Mouse (Mus musculus): ENCODE measurements at regions not wholly inside any gene's neighbourhood (a gene's known extent, or its start where the extent isn't known, plus 50 kb on each side); places are given as distances from the start of the nearest gene placed in this dataset.

DNA sequence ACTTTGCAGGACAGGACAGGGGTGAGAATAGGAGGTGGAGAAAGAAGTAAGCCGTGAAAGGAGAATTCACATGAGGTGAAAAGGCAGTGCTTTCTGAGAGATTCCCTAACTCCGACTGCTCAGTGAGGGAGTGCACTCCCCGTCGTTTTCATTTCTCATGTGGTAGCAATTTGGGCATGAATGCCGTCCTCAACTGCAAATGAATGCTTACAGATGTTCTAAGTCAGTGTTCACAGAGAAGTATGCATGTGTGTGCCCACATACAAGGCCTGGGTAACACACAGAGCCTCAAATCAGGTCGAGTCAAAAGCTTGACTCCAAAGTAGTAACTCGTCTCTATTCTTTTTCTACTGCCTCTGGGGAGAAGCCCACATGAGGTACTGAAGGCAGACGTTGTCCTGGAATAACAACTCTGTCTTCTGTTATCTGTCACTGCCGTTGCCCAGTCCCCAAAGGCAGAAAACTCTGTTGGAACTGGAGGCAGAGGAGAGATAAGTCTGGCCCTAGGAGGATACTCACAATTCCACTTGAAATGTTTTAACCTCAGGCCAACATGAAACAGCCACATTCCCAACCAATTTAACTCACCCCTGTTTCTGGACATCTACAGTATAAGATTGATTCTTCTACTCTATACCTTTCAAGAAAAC, 318.0 kb downstream of the Gm11361 start:
- DNase-seq (ENCODE audit: low read depth, low spot score): no peak

DNA sequence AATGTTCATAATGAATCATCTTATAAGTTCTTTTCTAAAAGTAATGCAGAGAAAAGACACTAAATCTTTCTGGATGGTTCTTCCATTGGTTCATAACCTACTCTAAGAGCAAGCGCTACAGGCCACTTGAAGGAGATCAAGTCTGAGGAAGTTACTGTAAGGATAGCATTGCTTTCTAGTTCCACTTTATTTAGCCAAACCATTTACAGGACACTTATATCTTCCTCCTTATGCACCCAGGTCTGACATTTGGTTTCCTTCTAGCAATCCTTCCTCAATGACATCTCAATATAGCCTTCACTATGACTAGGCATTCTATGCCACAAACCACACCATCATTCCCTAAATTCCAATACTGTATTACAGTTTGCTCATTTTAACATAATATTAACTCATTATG, 316.0 kb downstream of the Gm11361 start:
- no peak for DNase-seq (ENCODE audit: low read depth, low spot score)

- DNase-seq (ENCODE audit: low read depth, low spot score): no peak
These were observed 315.1 kb downstream of the Gm11361 start for GRCm38 (mm10) chr13:28572448-28572847.

GRCm38 (mm10) chr13:28571716-28572115, 314.4 kb downstream of the Gm11361 start:
- no peak for DNase-seq (ENCODE audit: low read depth, low spot score)

GRCm38 (mm10) chr13:28563585-28563984, 306.3 kb downstream of the Gm11361 start:
- no peak for DNase-seq (ENCODE audit: low read depth, low spot score)

GRCm38 (mm10) chr13:28560081-28560480, 302.8 kb downstream of the Gm11361 start:
- DNase-seq (ENCODE audit: low read depth, low spot score): peak; percentile 28

- no peak for DNase-seq (ENCODE audit: low read depth, low spot score)
These were observed 299.8 kb downstream of the Gm11361 start for GRCm38 (mm10) chr13:28557032-28557570.

DNA sequence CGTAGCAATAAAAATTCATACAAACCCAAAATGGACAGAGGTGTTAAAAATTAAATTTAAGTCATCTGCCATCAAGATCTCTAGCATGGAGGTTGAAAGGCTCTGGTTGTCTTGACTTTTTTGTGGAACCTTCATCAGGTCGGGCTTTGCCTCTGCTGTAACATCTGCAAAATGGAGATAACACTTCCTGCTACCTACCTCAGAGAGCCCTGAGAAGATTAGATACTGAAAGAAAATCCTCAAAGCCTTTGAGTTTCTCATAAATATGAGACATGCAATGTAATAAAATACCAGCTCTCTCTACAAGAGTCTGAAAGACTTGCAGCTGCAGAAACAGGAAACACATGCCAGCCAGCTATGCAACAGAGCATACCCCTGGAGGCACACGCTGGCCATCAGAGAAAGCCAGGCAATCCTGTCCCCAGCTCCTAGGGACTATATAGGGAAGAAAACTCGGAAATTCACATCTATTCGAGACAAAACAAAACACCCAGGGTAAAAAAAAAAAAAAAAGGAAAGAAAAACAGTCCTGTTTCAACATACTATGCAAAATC, 299.1 kb downstream of the Gm11361 start:
- DNase-seq (ENCODE audit: low read depth, low spot score): no peak

DNA sequence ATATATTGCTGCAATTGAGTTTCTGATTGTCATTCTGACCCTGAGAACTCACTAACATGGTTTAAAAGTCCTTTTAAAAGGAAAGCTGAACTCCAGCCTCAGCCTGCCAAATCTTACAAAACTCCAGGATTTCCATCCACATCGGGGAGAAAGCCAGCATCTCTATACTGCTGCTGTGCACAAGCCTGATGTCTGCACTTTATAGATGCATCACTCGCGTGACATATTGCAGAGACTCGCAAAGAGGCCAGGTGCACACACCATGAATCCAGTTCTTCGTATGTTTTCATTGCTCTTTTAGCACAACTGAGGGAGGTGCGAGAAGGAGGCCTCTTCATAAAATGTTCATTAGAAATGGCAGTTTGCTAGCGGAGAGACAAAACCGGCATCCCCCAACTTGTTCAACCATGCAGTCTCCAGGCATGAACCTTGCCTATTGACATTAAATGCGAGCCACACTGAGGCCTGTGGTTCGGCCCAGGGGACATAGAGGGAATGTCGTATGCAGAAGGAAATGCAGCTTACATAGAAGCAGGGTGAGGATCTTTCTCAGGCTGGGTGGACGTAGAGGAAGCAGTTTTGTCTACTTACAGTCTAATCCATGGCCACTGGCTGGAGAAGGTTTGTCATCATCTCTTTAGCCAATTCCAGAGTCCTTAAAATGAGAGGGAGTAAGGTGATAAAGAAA, 297.0 kb downstream of the Gm11361 start:
- DNase-seq (ENCODE audit: low read depth, low spot score): no peak

DNA sequence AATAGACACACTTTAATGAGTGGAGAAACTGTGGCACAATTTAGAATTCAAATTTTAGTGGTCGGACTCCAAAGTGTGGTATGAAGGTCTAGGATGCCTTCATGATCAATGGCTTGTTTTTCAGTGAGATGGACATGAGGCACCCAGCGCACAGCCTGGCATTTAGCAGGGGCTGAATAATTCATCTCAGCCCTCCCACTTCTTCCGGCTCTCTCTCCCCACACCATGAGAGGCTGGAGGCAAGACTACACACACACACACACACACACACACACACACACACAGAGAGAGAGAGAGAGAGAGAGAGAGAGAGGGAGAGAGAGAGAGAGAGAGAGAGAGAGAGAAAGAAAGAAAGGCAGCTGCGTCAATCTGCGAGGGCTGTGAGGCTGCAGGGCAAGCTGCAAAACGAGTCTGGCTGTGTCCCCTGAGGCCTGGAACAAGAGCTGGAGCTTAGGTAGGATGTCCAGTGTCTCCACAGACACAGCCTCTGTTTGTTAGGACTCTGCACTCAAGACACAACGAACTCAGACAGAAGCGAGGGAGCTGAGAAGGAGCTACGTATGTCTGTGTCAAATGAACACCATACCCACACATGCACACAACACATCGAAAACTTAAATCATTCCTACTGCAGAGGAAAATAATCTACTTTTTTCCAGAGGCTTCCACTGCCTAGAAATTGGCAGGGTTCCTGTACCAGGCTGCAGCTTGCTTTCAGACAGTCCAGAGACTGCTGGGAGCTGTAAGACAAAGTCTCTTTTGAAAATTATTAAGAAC, 295.8 kb downstream of the Gm11361 start:
- no peak for DNase-seq (ENCODE audit: low read depth, low spot score)

DNA sequence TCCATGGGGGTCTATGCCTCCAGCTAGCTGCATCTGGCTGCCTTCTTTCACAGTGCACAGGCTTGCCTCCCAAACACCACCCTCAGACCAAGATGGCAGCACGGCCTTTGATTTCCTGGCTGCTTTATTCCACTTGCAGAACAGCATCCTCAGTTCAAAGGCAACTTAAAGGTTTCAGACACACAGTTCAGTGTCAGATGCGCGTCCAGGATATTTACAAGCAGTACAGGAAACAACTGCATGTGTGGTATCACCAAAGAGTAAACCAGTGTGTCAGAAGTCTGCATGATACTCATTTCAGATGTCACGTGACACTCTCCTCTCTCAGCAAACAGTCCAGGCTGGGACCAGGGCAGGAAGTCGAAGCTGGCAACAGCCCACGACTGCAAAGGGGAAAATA, 294.2 kb downstream of the Gm11361 start:
- DNase-seq (ENCODE audit: low read depth, low spot score): peak; percentile 5

DNA sequence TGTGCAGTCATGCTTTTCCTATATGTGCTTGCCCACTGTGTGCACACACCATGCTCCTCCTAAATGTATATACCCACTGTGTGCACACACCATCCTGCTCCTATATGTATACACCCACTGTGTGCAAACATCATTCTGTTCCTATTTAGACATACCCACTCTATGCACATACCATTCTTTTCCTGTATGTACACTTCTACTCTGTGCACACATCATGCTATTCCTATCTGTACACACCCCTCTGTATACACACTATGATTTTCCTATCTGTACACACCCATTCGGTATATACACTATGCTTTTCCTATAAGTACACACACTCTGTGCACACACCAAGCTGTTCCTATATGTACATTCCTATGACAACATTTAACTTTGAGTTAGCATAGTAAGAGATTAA, 288.5 kb downstream of the Gm11361 start:
- DNase-seq (ENCODE audit: low read depth, low spot score): no peak

DNA sequence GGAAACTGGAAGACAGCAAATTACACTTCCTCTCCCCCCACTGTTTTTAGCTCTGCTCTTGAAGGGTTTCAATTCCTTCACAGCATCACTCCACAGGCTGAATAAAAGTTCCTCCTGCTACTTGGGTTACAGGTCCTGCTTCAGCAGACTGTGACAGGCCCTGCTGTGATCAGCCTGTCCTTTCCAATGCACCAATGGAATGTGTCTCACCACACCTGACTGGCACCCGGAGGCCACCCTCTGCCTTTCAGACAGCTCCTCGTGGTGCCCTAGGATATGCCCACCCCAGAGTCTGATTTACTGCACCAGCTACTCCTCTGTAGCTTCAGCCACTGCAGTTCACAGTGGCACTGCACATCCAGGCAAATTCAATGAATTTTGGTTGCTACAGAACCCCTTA, 288.0 kb downstream of the Gm11361 start:
- DNase-seq (ENCODE audit: low read depth, low spot score): no peak

GRCm38 (mm10) chr13:28544819-28545180, 287.5 kb downstream of the Gm11361 start:
- no peak for DNase-seq (ENCODE audit: low read depth, low spot score)

GRCm38 (mm10) chr13:28544003-28544818, 286.9 kb downstream of the Gm11361 start:
- peak; percentile 72 for DNase-seq (ENCODE audit: low read depth, low spot score)

DNA sequence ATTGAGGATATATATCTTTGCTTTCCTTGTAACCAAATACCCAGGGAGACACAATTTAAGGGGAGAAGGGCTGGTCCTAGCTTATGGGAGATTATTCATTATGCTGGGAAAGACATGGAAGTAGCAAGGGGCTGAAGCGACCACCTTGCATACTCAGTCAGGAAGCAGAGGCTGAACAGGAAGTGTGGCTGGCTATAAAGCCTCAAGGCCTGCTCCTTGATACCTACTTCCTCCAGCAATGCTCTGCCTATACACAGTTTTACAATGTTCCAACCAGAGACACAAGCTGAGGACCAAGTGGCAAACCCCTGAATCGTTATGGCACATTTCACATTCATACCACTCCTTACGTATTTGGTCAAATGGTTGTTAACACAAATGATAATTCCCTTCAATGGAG, 284.3 kb downstream of the Gm11361 start:
- no peak for DNase-seq (ENCODE audit: low read depth, low spot score)

DNA sequence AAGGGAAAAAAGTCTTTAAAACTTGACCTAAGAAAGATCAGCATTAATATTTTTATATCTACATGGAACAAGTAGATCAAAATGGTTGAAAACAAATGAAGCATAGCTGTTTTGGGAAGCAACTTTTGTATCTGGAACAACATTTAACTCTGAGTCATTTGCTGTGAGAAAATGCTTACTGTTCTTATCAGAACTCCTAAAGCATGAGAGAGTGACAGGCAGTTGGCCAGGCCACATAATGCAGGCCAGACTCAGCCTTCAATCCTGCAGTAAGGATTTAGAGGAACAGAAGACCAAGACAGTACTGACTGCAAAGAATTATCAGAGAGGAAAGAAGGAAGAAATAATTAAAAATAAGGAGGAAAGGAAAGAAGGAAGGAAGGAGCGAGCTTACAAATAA, 275.8 kb downstream of the Gm11361 start:
- DNase-seq (ENCODE audit: low read depth, low spot score): no peak

GRCm38 (mm10) chr13:28532278-28532677, 274.9 kb downstream of the Gm11361 start:
- DNase-seq (ENCODE audit: low read depth, low spot score): no peak

- DNase-seq (ENCODE audit: low read depth, low spot score): no peak
These were observed 274.2 kb downstream of the Gm11361 start for GRCm38 (mm10) chr13:28531534-28531999.

DNA sequence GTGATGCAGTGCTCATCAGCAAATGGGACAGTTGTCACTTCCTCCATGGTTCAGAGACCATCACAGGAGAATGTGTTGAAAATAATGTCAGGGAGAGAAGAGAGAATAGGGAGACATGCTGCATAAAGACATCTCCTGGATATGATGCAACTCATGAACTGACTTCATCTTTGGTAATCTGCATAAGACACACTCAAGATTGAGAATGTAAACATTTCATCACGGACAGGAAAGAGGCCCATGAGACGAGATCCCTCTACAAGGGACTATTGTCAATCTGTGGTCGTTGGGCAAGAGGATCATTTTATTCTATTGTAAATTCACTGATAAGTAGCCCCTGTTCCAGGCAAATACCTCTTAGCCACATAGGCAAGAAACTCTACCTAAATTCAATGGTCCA, 273.6 kb downstream of the Gm11361 start:
- no peak for DNase-seq (ENCODE audit: low read depth, low spot score)

DNA sequence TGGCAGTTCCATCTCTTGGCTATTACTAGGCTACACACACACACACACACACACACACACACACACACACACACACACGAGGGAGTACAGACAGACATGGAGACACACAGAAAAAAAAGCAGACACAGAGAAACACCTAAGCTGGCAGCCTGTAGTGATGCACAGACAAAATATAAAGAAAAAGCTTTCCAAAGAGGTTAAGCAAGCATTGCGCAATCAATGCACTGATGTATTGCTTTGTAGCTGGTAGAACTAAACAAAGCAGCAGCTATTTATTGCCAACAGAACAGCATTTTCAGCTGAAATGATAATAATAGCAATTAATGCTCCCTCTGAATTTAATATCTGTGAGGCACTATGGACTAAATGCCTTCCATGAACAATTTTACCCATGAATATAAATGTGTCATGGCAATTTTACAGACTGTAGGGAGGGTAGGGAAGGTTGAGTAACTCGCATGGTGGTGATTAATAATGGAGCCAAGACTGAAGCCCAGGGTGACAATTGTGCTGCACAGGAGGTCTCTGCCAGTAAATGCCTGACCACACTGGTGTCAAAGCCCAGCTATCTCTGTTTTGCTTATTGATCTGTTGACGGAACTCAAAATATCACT, 271.7 kb downstream of the Gm11361 start:
- DNase-seq (ENCODE audit: low read depth, low spot score): no peak
